Mouse (Mus musculus): Measurements from ENCODE around the gene Wipi1. TPM values are rescaled to one million over a fixed set of nuclear protein-coding genes. Genes with fewer than 3 reads are reported as not detected.

Gene Wipi1
- polyA plus RNA-seq, 1 experiment from 2014 or later, result 24.7 TPM

GRCm38 (mm10) chr11:109591511-109591910 lies 20.3 kb downstream of the Wipi1 start:
- Histone ChIP-seq H3K4me1 (replicated peaks) (no peaks in the 10 kb centered on the region), H3K36me3 (0 out of 2 replicates have a peak, but pooled peaks cover 3% of the 10 kb centered on the region), H3K4me2 (no peak overlapping the region), H3K4me3 (no peak overlapping the region), H3K9me3 (no peaks in the 10 kb centered on the region), H3K27me3 (no peaks in the 10 kb centered on the region), H3K27ac (replicated peaks) (no peak overlapping the region), H3K9ac (no peak overlapping the region)
- no peak for ATAC-seq (ENCODE audit: low read depth)
- 85% methylated on average over 4 of the region's 4 CpGs for WGBS

GRCm38 (mm10) chr11:109590012-109590411 lies 21.8 kb downstream of the Wipi1 start:
- Histone ChIP-seq H3K4me2 (no peak overlapping the region), H3K4me3 (no peak overlapping the region), H3K27ac (replicated peaks) (no peak overlapping the region), H3K9me3 (no peaks in the 10 kb centered on the region), H3K9ac (no peak overlapping the region), H3K27me3 (no peaks in the 10 kb centered on the region), H3K36me3 (0 out of 2 replicates have a peak, but pooled peaks cover 2% of the 10 kb centered on the region), H3K4me1 (replicated peaks) (no peaks in the 10 kb centered on the region)
- 86% methylated on average over 8 of the region's 8 CpGs for WGBS
- ATAC-seq (ENCODE audit: low read depth), result no peak

GRCm38 (mm10) chr11:109587638-109588374 lies 24.0 kb downstream of the Wipi1 start:
- Histone ChIP-seq H3K9me3 (no peaks in the 10 kb centered on the region), H3K9ac (no peak overlapping the region), H3K4me1 (replicated peaks) (no peaks in the 10 kb centered on the region; the same call in 1 of the 2 replicates), H3K27ac (replicated peaks) (no peak overlapping the region), H3K4me2 (no peak overlapping the region), H3K36me3 (0 out of 2 replicates have a peak, but pooled peaks cover 2% of the 10 kb centered on the region), H3K27me3 (no peaks in the 10 kb centered on the region), H3K4me3 (no peak overlapping the region)
- ATAC-seq (ENCODE audit: low read depth), result no peak
- 75% methylated on average over 14 of the region's 15 CpGs for WGBS

GRCm38 (mm10) chr11:109587019-109587418 lies 24.7 kb downstream of the Wipi1 start:
- ATAC-seq (ENCODE audit: low read depth), result no peak
- Histone ChIP-seq H3K4me2 (no peak overlapping the region), H3K36me3 (0 out of 2 replicates have a peak, but pooled peaks cover 2% of the 10 kb centered on the region), H3K27me3 (no peaks in the 10 kb centered on the region), H3K27ac (replicated peaks) (no peak overlapping the region), H3K9ac (no peak overlapping the region), H3K4me1 (replicated peaks) (no peaks in the 10 kb centered on the region; the same call in 1 of the 2 replicates), H3K4me3 (no peak overlapping the region), H3K9me3 (no peaks in the 10 kb centered on the region)
- 69% methylated on average over 13 of the region's 13 CpGs for WGBS

- H3K36me3 ChIP-seq, result 0 out of 2 replicates have a peak, but pooled peaks cover 2% of the 10 kb centered on the region
- ATAC-seq (ENCODE audit: low read depth), result no peak
- 92% methylated on average over 2 of the region's 2 CpGs for WGBS
- H3K9me3 ChIP-seq, result no peaks in the 10 kb centered on the region
- no peak overlapping the region for H3K27ac ChIP-seq (replicated peaks)
- H3K4me3 ChIP-seq, result no peak overlapping the region
- H3K9ac ChIP-seq, result no peak overlapping the region
- no peaks in the 10 kb centered on the region; the same call in 1 of the 2 replicates for H3K4me1 ChIP-seq (replicated peaks)
- no peak overlapping the region for H3K4me2 ChIP-seq
- no peaks in the 10 kb centered on the region for H3K27me3 ChIP-seq
Observed at GRCm38 (mm10) chr11:109586424-109586823, 25.3 kb downstream of the Wipi1 start.

GRCm38 (mm10) chr11:109584843-109585713 lies 26.7 kb downstream of the Wipi1 start:
- no peak overlapping the region for H3K4me2 ChIP-seq
- no peak overlapping the region for H3K9ac ChIP-seq
- H3K36me3 ChIP-seq, result 0 out of 2 replicates have a peak, but pooled peaks cover 2% of the 10 kb centered on the region
- WGBS, result 47% methylated on average over 11 of the region's 11 CpGs
- no peaks in the 10 kb centered on the region for H3K27me3 ChIP-seq
- H3K27ac ChIP-seq (replicated peaks), result no peak overlapping the region
- H3K9me3 ChIP-seq, result no peaks in the 10 kb centered on the region
- no peaks in the 10 kb centered on the region; the same call in 1 of the 2 replicates for H3K4me1 ChIP-seq (replicated peaks)
- ATAC-seq (ENCODE audit: low read depth), result peak; percentile 73
- no peak overlapping the region for H3K4me3 ChIP-seq

- WGBS, result 78% methylated on average over 14 of the region's 14 CpGs
- Histone ChIP-seq H3K27me3 (no peaks in the 10 kb centered on the region), H3K9me3 (no peaks in the 10 kb centered on the region), H3K4me1 (replicated peaks) (no peaks in the 10 kb centered on the region; the same call in 1 of the 2 replicates), H3K36me3 (0 out of 2 replicates have a peak, but pooled peaks cover 2% of the 10 kb centered on the region), H3K27ac (replicated peaks) (no peak overlapping the region), H3K9ac (no peak overlapping the region), H3K4me2 (no peak overlapping the region), H3K4me3 (no peak overlapping the region)
- no peak for ATAC-seq (ENCODE audit: low read depth)
Observed at GRCm38 (mm10) chr11:109583986-109584385, 27.8 kb downstream of the Wipi1 start.

- 88% methylated on average over 9 of the region's 9 CpGs for WGBS
Observed at GRCm38 (mm10) chr11:109579999-109580398, 31.8 kb downstream of the Wipi1 start.

GRCm38 (mm10) chr11:109578536-109578935 lies 33.2 kb downstream of the Wipi1 start:
- H3K4me3 ChIP-seq, result no peak overlapping the region
- H3K27ac ChIP-seq (replicated peaks), result no peak overlapping the region
- H3K4me1 ChIP-seq (replicated peaks), result no peaks in the 10 kb centered on the region; the same call in 1 of the 2 replicates
- H3K9ac ChIP-seq, result no peak overlapping the region
- H3K9me3 ChIP-seq, result no peaks in the 10 kb centered on the region
- H3K27me3 ChIP-seq, result no peaks in the 10 kb centered on the region
- WGBS, result 84% methylated on average over 3 of the region's 3 CpGs
- H3K4me2 ChIP-seq, result no peak overlapping the region
- no peak for ATAC-seq (ENCODE audit: low read depth)
- H3K36me3 ChIP-seq, result no peaks in the 10 kb centered on the region

More at GRCm38 (mm10) chr11:109579999-109580398, 31.8 kb downstream of the Wipi1 start:
- Histone ChIP-seq H3K9me3 (no peaks in the 10 kb centered on the region), H3K27me3 (no peaks in the 10 kb centered on the region), H3K4me2 (no peak overlapping the region), H3K36me3 (0 out of 2 replicates have a peak, but pooled peaks cover 2% of the 10 kb centered on the region), H3K4me3 (no peak overlapping the region), H3K27ac (replicated peaks) (no peak overlapping the region), H3K9ac (no peak overlapping the region), H3K4me1 (replicated peaks) (no peaks in the 10 kb centered on the region; the same call in 1 of the 2 replicates)
- ATAC-seq (ENCODE audit: low read depth), result no peak

GRCm38 (mm10) chr11:109575832-109576231 lies 35.9 kb downstream of the Wipi1 start:
- no peaks in the 10 kb centered on the region for H3K9me3 ChIP-seq
- 88% methylated on average over 6 of the region's 6 CpGs for WGBS
- H3K27me3 ChIP-seq, result no peaks in the 10 kb centered on the region
- H3K27ac ChIP-seq (replicated peaks), result no peak overlapping the region
- no peak for ATAC-seq (ENCODE audit: low read depth)
- H3K4me2 ChIP-seq, result no peak overlapping the region
- no peaks in the 10 kb centered on the region for H3K36me3 ChIP-seq
- no peak overlapping the region for H3K9ac ChIP-seq
- no peaks in the 10 kb centered on the region for H3K4me1 ChIP-seq (replicated peaks)
- H3K4me3 ChIP-seq, result no peak overlapping the region

GRCm38 (mm10) chr11:109574604-109575003 lies 37.2 kb downstream of the Wipi1 start:
- no peak overlapping the region for H3K4me2 ChIP-seq
- no peak overlapping the region for H3K27ac ChIP-seq (replicated peaks)
- no peaks in the 10 kb centered on the region for H3K27me3 ChIP-seq
- no peaks in the 10 kb centered on the region for H3K36me3 ChIP-seq
- H3K4me3 ChIP-seq, result no peak overlapping the region
- ATAC-seq (ENCODE audit: low read depth), result no peak
- 90% methylated on average over 2 of the region's 2 CpGs for WGBS
- no peak overlapping the region for H3K9ac ChIP-seq
- no peaks in the 10 kb centered on the region for H3K4me1 ChIP-seq (replicated peaks)
- H3K9me3 ChIP-seq, result no peaks in the 10 kb centered on the region

- no peak for ATAC-seq (ENCODE audit: low read depth)
- H3K4me2 ChIP-seq, result no peak overlapping the region
- no peaks in the 10 kb centered on the region for H3K4me1 ChIP-seq (replicated peaks)
- no peak overlapping the region for H3K4me3 ChIP-seq
- no peaks in the 10 kb centered on the region for H3K27me3 ChIP-seq
- no peak overlapping the region for H3K9ac ChIP-seq
- no peaks in the 10 kb centered on the region for H3K9me3 ChIP-seq
- H3K36me3 ChIP-seq, result no peaks in the 10 kb centered on the region
- 87% methylated on average over 11 of the region's 11 CpGs for WGBS
- no peak overlapping the region for H3K27ac ChIP-seq (replicated peaks)
Observed at GRCm38 (mm10) chr11:109572051-109572450, 39.7 kb downstream of the Wipi1 start.
